Mouse (Mus musculus): ENCODE measurements around the gene Cyp51. TPM values are rescaled to one million over a fixed set of nuclear protein-coding genes. Genes with fewer than 3 reads are reported as not detected.

The Cyp51 gene
- polyA plus RNA-seq (2012; rRNA removed), result 32.6 and 38.6 TPM in 2 replicates

GRCm38 (mm10) chr5:4104341-4105040 is at the start of gene Cyp51:
Cyp51 (minus strand) TSS chr5:4104746.

Other genes starting within 250 kb of the Cyp51 start
- 0.03 and 0.19 TPM in 2 replicates for gene Mterf1a, start 210.8 kb downstream of the Cyp51 start, polyA plus RNA-seq (2012; rRNA removed)
- gene Akap9, start 176.7 kb downstream of the Cyp51 start, polyA plus RNA-seq (2012; rRNA removed), result 2.1 and 2.3 TPM in 2 replicates
- not detected in 2 replicates for gene Mterf1b, start 87.6 kb upstream of the Cyp51 start, polyA plus RNA-seq (2012; rRNA removed)

Measured in stomach, adult 2 months (tissue).